Mouse (Mus musculus) forebrain, postnatal 0 days (tissue): ENCODE data around the gene Ascc3. TPM values are rescaled to one million over a fixed set of nuclear protein-coding genes. Genes with fewer than 3 reads are reported as not detected.

ENCODE experiments used
- ATAC-seq: fragments of 200-750 bp; cut with Nextera tagmentation; 2 replicates; pipeline ENCODE4 v1.8.0; 2017; ENCODE audit warnings: mild to moderate bottlenecking, moderate library complexity
- DNase-seq: peaks from one replicate; pipeline ENCODE4 v3.0.0-alpha.2; 2015
- H3K27ac ChIP-seq: fragments of 300-500 bp; sonication (generic); 2 replicates; pipeline ENCODE4 v1.5.1; 2014; ENCODE audit warnings: low read depth, mild to moderate bottlenecking, antibody characterized with exemption, low read length, moderate library complexity, mixed read lengths
- H3K27me3 ChIP-seq: fragments of 300-500 bp; sonication (generic); 2 replicates; pipeline ENCODE4 v1.6.1; 2014; ENCODE audit warnings: mild to moderate bottlenecking, low read length, mixed read lengths; ENCODE audit not compliant: insufficient read depth
- H3K36me3 ChIP-seq: fragments of 300-500 bp; sonication (generic); 2 replicates; pipeline ENCODE4 v1.6.1; 2014; ENCODE audit warnings: mild to moderate bottlenecking, moderate library complexity; ENCODE audit not compliant: insufficient read depth
- H3K4me1 ChIP-seq: fragments of 300-500 bp; sonication (generic); 2 replicates; pipeline ENCODE4 v1.6.1; 2014; ENCODE audit warnings: antibody characterized with exemption; ENCODE audit not compliant: insufficient read depth
- H3K4me2 ChIP-seq: fragments of 300-500 bp; sonication (generic); 2 replicates; pipeline ENCODE4 v1.6.1; 2014; ENCODE audit warnings: low read depth, mild to moderate bottlenecking, moderate library complexity
- H3K4me3 ChIP-seq: fragments of 300-500 bp; sonication (generic); 2 replicates; pipeline ENCODE4 v1.5.1; 2014; ENCODE audit warnings: low read depth, low read length, mixed read lengths
- H3K9ac ChIP-seq: fragments of 300-500 bp; sonication (generic); 2 replicates; pipeline ENCODE4 v1.6.1; 2014; ENCODE audit warnings: mild to moderate bottlenecking
- H3K9me3 ChIP-seq: fragments of 300-500 bp; sonication (generic); 2 replicates; pipeline ENCODE4 v1.6.1; 2016; ENCODE audit warnings: low read length
- CTCF ChIP-seq: sonication (generic); IDR thresholded peaks from 2 replicates; pipeline ENCODE4 v1.5.1; 2016; ENCODE audit warnings: antibody characterized with exemption, control low read depth, low read depth
- WGBS: fragments of 180-500 bp; shearing (Covaris S2); extraction: QIAGEN DNeasy Blood & Tissue Kit; methylation state at CpG from one replicate; pipeline ENCODE4 v1.1.7; 2014; 5-methylcytosine and 5-hydroxymethylcytosine counted together
- polyA plus RNA-seq: library from polyadenylated mRNA; unstranded; fragments of >200 nt; fragmentation: Nextera tagmentation; extraction: Ambion mirVana; gene quantifications from 2 replicates; pipeline ENCODE4 v1.2.1, GENCODE M21; 2015
- total RNA-seq: library from RNA; depleted of rRNA; stranded (reverse); fragments of >200 nt; gene quantifications from 2 replicates; pipeline ENCODE4 v1.2.3, GENCODE M21; 2014

Ascc3 gene
- total and polyA plus RNA-seq, 2 experiments from 2014 or later = 11.0 to 36.7 TPM

GRCm38 (mm10) chr10:50698836-50699433, 106.5 kb downstream of the Ascc3 start:
- Histone ChIP-seq H3K27ac (no peak overlapping the region), H3K4me2 (no peak overlapping the region), H3K9me3 (no peaks in the 10 kb centered on the region), H3K4me1 (no peaks in the 10 kb centered on the region), H3K36me3 (no peaks in the 10 kb centered on the region), H3K9ac (no peak overlapping the region), H3K4me3 (no peak overlapping the region), H3K27me3 (no peaks in the 10 kb centered on the region)
- ATAC-seq = peak; percentile 45
- DNase-seq = peak; percentile 57
- 59% methylated on average over 4 of the region's 4 CpGs for WGBS
- TF ChIP-seq CTCF = peak; percentile 61

- Histone ChIP-seq H3K27me3 (no peaks in the 10 kb centered on the region), H3K9ac (no peak overlapping the region), H3K4me2 (no peak overlapping the region), H3K27ac (no peak overlapping the region), H3K36me3 (no peaks in the 10 kb centered on the region), H3K4me3 (no peak overlapping the region), H3K4me1 (no peaks in the 10 kb centered on the region), H3K9me3 (no peaks in the 10 kb centered on the region)
- 61% methylated on average over 2 of the region's 2 CpGs for WGBS
- ATAC-seq = no peak
- TF ChIP-seq CTCF = no peak
- DNase-seq = no peak
These were observed 109.3 kb downstream of the Ascc3 start for GRCm38 (mm10) chr10:50701736-50702135.

- Histone ChIP-seq H3K4me1 (no peaks in the 10 kb centered on the region), H3K36me3 (no peaks in the 10 kb centered on the region), H3K4me2 (no peak overlapping the region), H3K27ac (no peak overlapping the region), H3K4me3 (no peak overlapping the region), H3K9me3 (no peaks in the 10 kb centered on the region), H3K9ac (no peak overlapping the region), H3K27me3 (no peaks in the 10 kb centered on the region)
- 81% methylated on average over 3 of the region's 3 CpGs for WGBS
- ATAC-seq (no peak), DNase-seq (no peak)
- TF ChIP-seq CTCF = no peak
These were observed 109.9 kb downstream of the Ascc3 start for GRCm38 (mm10) chr10:50702361-50702760.

GRCm38 (mm10) chr10:50704202-50704601, 111.7 kb downstream of the Ascc3 start:
- H3K36me3 ChIP-seq = no peaks in the 10 kb centered on the region
- no peaks in the 10 kb centered on the region for H3K4me1 ChIP-seq
- peak; percentile 88 for TF ChIP-seq CTCF
- no peaks in the 10 kb centered on the region for H3K27me3 ChIP-seq
- no peak overlapping the region for H3K4me2 ChIP-seq
- 9% methylated on average over 6 of the region's 6 CpGs for WGBS
- ATAC-seq (peak; percentile 93), DNase-seq (peak; percentile 83)
- no peak overlapping the region for H3K27ac ChIP-seq
- H3K9me3 ChIP-seq = no peaks in the 10 kb centered on the region
- H3K9ac ChIP-seq = no peak overlapping the region
- no peak overlapping the region for H3K4me3 ChIP-seq

- Histone ChIP-seq H3K27ac (no peak overlapping the region), H3K4me2 (no peak overlapping the region), H3K9me3 (no peaks in the 10 kb centered on the region), H3K27me3 (no peaks in the 10 kb centered on the region), H3K4me3 (no peak overlapping the region), H3K36me3 (no peaks in the 10 kb centered on the region), H3K9ac (no peak overlapping the region), H3K4me1 (no peaks in the 10 kb centered on the region)
- 82% methylated on average over 3 of the region's 3 CpGs for WGBS
- no peak for TF ChIP-seq CTCF
- ATAC-seq = no peak
- DNase-seq = no peak
These were observed 112.4 kb downstream of the Ascc3 start for GRCm38 (mm10) chr10:50704898-50705297.

- no peak for TF ChIP-seq CTCF
- no peak for DNase-seq
- H3K9ac ChIP-seq = no peak overlapping the region
- no peaks in the 10 kb centered on the region for H3K27me3 ChIP-seq
- no peak overlapping the region for H3K27ac ChIP-seq
- H3K9me3 ChIP-seq = no peaks in the 10 kb centered on the region
- H3K4me2 ChIP-seq = no peak overlapping the region
- peaks cover 6% of the 10 kb centered on the region for H3K36me3 ChIP-seq
- H3K4me1 ChIP-seq = no peaks in the 10 kb centered on the region
- 56% methylated on average over 3 of the region's 3 CpGs for WGBS
- no peak overlapping the region for H3K4me3 ChIP-seq
- no peak for ATAC-seq
These were observed 118.8 kb downstream of the Ascc3 start for GRCm38 (mm10) chr10:50711286-50711685.

- no peaks in the 10 kb centered on the region for H3K4me1 ChIP-seq
- H3K4me2 ChIP-seq = no peak overlapping the region
- H3K27ac ChIP-seq = no peak overlapping the region
- H3K27me3 ChIP-seq = no peaks in the 10 kb centered on the region
- no peak for TF ChIP-seq CTCF
- DNase-seq (peak; percentile 45), ATAC-seq (no peak)
- H3K9me3 ChIP-seq = no peaks in the 10 kb centered on the region
- H3K36me3 ChIP-seq = peaks cover 6% of the 10 kb centered on the region
- no peak overlapping the region for H3K9ac ChIP-seq
- WGBS = 20% methylated on average over 1 of the region's 1 CpGs
- no peak overlapping the region for H3K4me3 ChIP-seq
These were observed 119.3 kb downstream of the Ascc3 start for GRCm38 (mm10) chr10:50711765-50712164.
